In the genomic region with DNA sequence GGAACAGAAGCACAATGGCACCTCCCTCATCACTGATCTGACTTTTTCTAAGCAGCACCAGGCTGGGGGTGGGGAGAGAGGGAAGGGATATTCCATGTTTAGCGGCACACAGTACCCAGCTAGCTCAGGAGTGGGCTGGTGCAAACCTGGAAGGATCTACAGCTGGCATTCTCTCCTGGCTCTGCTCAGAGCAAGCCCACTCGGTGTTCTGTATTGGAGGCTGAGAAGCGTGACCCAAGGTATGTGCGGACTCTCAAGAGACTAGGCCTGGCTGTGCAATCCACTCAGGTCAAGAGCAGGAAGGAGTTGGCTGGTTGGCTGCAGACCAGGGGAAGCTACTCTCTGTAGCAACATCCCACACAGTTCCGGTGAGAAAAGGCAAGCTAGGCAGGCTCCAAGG, we compare ENCODE assay signal across 10 mouse cellular contexts.
DNase-seq lines count a peak whose midpoint lies in the region; ATAC-seq and TF ChIP-seq lines count a peak whose summit lies in the region.
"Had no signal": no experiment of that assay in that cellular context is flagged by ENCODE, and none has a peak within 500 bp of the region (broad histone marks: within the 10 kb centered on the region; RNA-seq: fewer than 3 reads in every experiment).

No protein-coding gene starts in this region.

- ATAC-seq in limb, embryonic 15.5 days (ENCODE audit: insufficient number of reproducible peaks, low FRiP score, low TSS enrichment, low read depth): 0 out of 2 replicates have a peak, but pooled peaks have one; percentile 35
- ATAC-seq in stomach, embryonic 16.5 days (ENCODE audit: insufficient read depth, low FRiP score): peak; percentile 50; the same call in 1 of the 2 replicates
- no peak for ATAC-seq in forebrain, postnatal 0 days
- ATAC-seq in hindbrain, embryonic 13.5 days (ENCODE audit: low FRiP score): no peak

- no peak for TF ChIP-seq CTCF in forebrain, postnatal 0 days (IDR thresholded peaks at IDR 0.05; ENCODE audit: low read depth)

- H3K9ac ChIP-seq in limb, embryonic 15.5 days: no peak overlapping the region
- no peak overlapping the region for H3K9ac ChIP-seq in stomach, embryonic 16.5 days (ENCODE audit: low read length)
- no peak overlapping the region for H3K9ac ChIP-seq in forebrain, postnatal 0 days
- no peak overlapping the region for H3K9ac ChIP-seq in hindbrain, embryonic 13.5 days
- H3K9ac ChIP-seq: neural tube, embryonic 13.5 days had no signal

- DNase-seq in adrenal gland, adult 2 months: peak; percentile 16
- DNase-seq in adrenal gland, adult (ENCODE audit: inconsistent age in 2 of 2, low spot score in 1 of 2): no peak
- DNase-seq in limb, embryonic 10.5 days (ENCODE audit: low spot score): no peak
- peak; percentile 66 to 83 for DNase-seq in left cerebral cortex, postnatal 36 days (ENCODE audit: low spot score in 2 of 2)
- DNase-seq in forebrain, postnatal 0 days: no peak
- DNase-seq: kidney, adult 11 months had no signal

- H3K4me3 ChIP-seq in limb, embryonic 15.5 days: no peak overlapping the region
- H3K4me3 ChIP-seq in limb, embryonic 10.5 days: no peak overlapping the region
- no peak overlapping the region for H3K4me3 ChIP-seq in stomach, embryonic 16.5 days (replicated peaks; ENCODE audit: low read length)
- no peak overlapping the region for H3K4me3 ChIP-seq in forebrain, postnatal 0 days (ENCODE audit: low read depth, low read length)
- no peak overlapping the region for H3K4me3 ChIP-seq in hindbrain, embryonic 13.5 days
- H3K4me3 ChIP-seq: neural tube, embryonic 13.5 days had no signal

- no peak overlapping the region for H3K27ac ChIP-seq in limb, embryonic 15.5 days
- no peak overlapping the region for H3K27ac ChIP-seq in limb, embryonic 10.5 days
- H3K27ac ChIP-seq in stomach, embryonic 16.5 days (ENCODE audit: low read length): no peak overlapping the region
- no peak overlapping the region for H3K27ac ChIP-seq in forebrain, postnatal 0 days (ENCODE audit: low read depth, low read length)
- no peak overlapping the region for H3K27ac ChIP-seq in hindbrain, embryonic 13.5 days
- H3K27ac ChIP-seq: neural tube, embryonic 13.5 days had no signal

- no peaks in the 10 kb centered on the region for H3K27me3 ChIP-seq in limb, embryonic 15.5 days
- no peaks in the 10 kb centered on the region for H3K27me3 ChIP-seq in limb, embryonic 10.5 days (ENCODE audit: low read depth, poor library complexity, severe bottlenecking)
- no peaks in the 10 kb centered on the region for H3K27me3 ChIP-seq in stomach, embryonic 16.5 days (ENCODE audit: control insufficient read depth, insufficient read depth, low read length)
- H3K27me3 ChIP-seq in forebrain, postnatal 0 days (ENCODE audit: insufficient read depth, low read length): no peaks in the 10 kb centered on the region
- no peaks in the 10 kb centered on the region for H3K27me3 ChIP-seq in hindbrain, embryonic 13.5 days
- H3K27me3 ChIP-seq: neural tube, embryonic 13.5 days had no signal

- 0 out of 2 replicates have a peak, but pooled peaks cover 4% of the 10 kb centered on the region for H3K4me1 ChIP-seq in limb, embryonic 15.5 days
- H3K4me1 ChIP-seq in limb, embryonic 10.5 days: no peaks in the 10 kb centered on the region
- peaks cover 5% of the 10 kb centered on the region; the same call in 1 of the 2 replicates for H3K4me1 ChIP-seq in stomach, embryonic 16.5 days (ENCODE audit: control insufficient read depth, insufficient read depth, low read length)
- H3K4me1 ChIP-seq in forebrain, postnatal 0 days (ENCODE audit: insufficient read depth): 0 out of 2 replicates have a peak, but pooled peaks cover 4% of the 10 kb centered on the region
- peaks cover 10% of the 10 kb centered on the region for H3K4me1 ChIP-seq in hindbrain, embryonic 13.5 days (replicated peaks)
- H3K4me1 ChIP-seq: neural tube, embryonic 13.5 days had no signal

- WGBS in limb, embryonic 15.5 days: 82% methylated on average over 5 of the region's 5 CpGs
- WGBS in limb, embryonic 10.5 days: 92% methylated on average over 5 of the region's 5 CpGs
- 73% methylated on average over 5 of the region's 5 CpGs for WGBS in stomach, embryonic 16.5 days
- 85% methylated on average over 5 of the region's 5 CpGs for WGBS in forebrain, postnatal 0 days
- 87% methylated on average over 5 of the region's 5 CpGs for WGBS in hindbrain, embryonic 13.5 days

- H3K36me3 ChIP-seq in limb, embryonic 15.5 days: no peaks in the 10 kb centered on the region
- H3K36me3 ChIP-seq in limb, embryonic 10.5 days: no peaks in the 10 kb centered on the region
- no peaks in the 10 kb centered on the region for H3K36me3 ChIP-seq in stomach, embryonic 16.5 days (ENCODE audit: control insufficient read depth, insufficient read depth, low read length)
- no peaks in the 10 kb centered on the region for H3K36me3 ChIP-seq in forebrain, postnatal 0 days (ENCODE audit: insufficient read depth)
- H3K36me3 ChIP-seq in hindbrain, embryonic 13.5 days: no peaks in the 10 kb centered on the region
- H3K36me3 ChIP-seq: neural tube, embryonic 13.5 days had no signal

- H3K9me3 ChIP-seq in limb, embryonic 15.5 days: no peaks in the 10 kb centered on the region
- H3K9me3 ChIP-seq in limb, embryonic 10.5 days (replicated peaks): no peaks in the 10 kb centered on the region
- H3K9me3 ChIP-seq in stomach, embryonic 16.5 days (replicated peaks; ENCODE audit: control insufficient read depth, low read length): no peaks in the 10 kb centered on the region
- no peaks in the 10 kb centered on the region for H3K9me3 ChIP-seq in forebrain, postnatal 0 days (ENCODE audit: low read length)
- no peaks in the 10 kb centered on the region for H3K9me3 ChIP-seq in hindbrain, embryonic 13.5 days

- intact Hi-C loops in left cerebral cortex, postnatal 36 days (cut with DNase I): no loop called here

- H3K4me2 ChIP-seq in limb, embryonic 15.5 days: no peak overlapping the region
- H3K4me2 ChIP-seq in stomach, embryonic 16.5 days (ENCODE audit: low read depth, low read length): no peak overlapping the region
- H3K4me2 ChIP-seq in forebrain, postnatal 0 days (ENCODE audit: low read depth): no peak overlapping the region
- no peak overlapping the region for H3K4me2 ChIP-seq in hindbrain, embryonic 13.5 days
- H3K4me2 ChIP-seq: neural tube, embryonic 13.5 days had no signal

Comparison
In these comparisons a context has a peak if more than half of its experiments do, and no peak if none do; other contexts are left out.
1. DNase-seq: peak in adrenal gland, adult 2 months (single experiment) and left cerebral cortex, postnatal 36 days (2 of 2); none in adrenal gland, adult (0 of 2), limb, embryonic 10.5 days (single experiment) and forebrain, postnatal 0 days (single experiment).
2. ATAC-seq: peak in limb, embryonic 15.5 days (single experiment) and stomach, embryonic 16.5 days (single experiment); none in forebrain, postnatal 0 days (single experiment) and hindbrain, embryonic 13.5 days (single experiment).